Mouse (Mus musculus): ENCODE results near the gene Optn. TPM values are rescaled to one million over a fixed set of nuclear protein-coding genes. Genes with fewer than 3 reads are reported as not detected.
"Not testable (repeated sequence)": the region's sequence is repeated elsewhere in the genome, so short reads cannot be mapped to it uniquely, and the experiment has no call there.

The Optn gene
- total and polyA plus RNA-seq, 3 experiments, result 29.3 to 139 (median 65.2) TPM

- 0 out of 2 replicates have a peak, but pooled peaks cover 2% of the 10 kb centered on the region for H3K4me1 ChIP-seq (ENCODE audit: insufficient read depth, low read depth, low read length)
- no peak for ATAC-seq (ENCODE audit: extremely low read depth, insufficient number of reproducible peaks, low FRiP score, poor library complexity, severe bottlenecking)
Measured at GRCm38 (mm10) chr2:5097786-5098445, 34.1 kb upstream of the Optn start.

GRCm38 (mm10) chr2:5095316-5095715, 31.5 kb upstream of the Optn start:
- H3K36me3 ChIP-seq (replicated peaks), result no peaks in the 10 kb centered on the region
- H3K4me1 ChIP-seq (ENCODE audit: insufficient read depth, low read depth, low read length), result no peaks in the 10 kb centered on the region
- no peaks in the 10 kb centered on the region for H3K9me3 ChIP-seq (replicated peaks)
- no peak overlapping the region for H3K4me3 ChIP-seq (ENCODE audit: low read depth, low read length)
- TF ChIP-seq TAL1 (conservative IDR thresholded peaks at IDR 0.05; ENCODE audit: low read depth, low read length), result no peak
- no peak for TF ChIP-seq GATA1 (IDR thresholded peaks at IDR 0.05; ENCODE audit: borderline replicate concordance, low read length)
- TF ChIP-seq CTCF (IDR thresholded peaks at IDR 0.05; ENCODE audit: low read depth, low read length), result no peak
- TF ChIP-seq POLR2AphosphoS5 (IDR thresholded peaks at IDR 0.05; ENCODE audit: insufficient replicate concordance, low read depth, low read length), result no peak
- TF ChIP-seq GATA2 (IDR thresholded peaks at IDR 0.05; ENCODE audit: borderline replicate concordance, low read depth, low read length), result no peak
- H3K27me3 ChIP-seq (ENCODE audit: insufficient read depth, low read length), result peaks cover 23% of the 10 kb centered on the region
- ATAC-seq (ENCODE audit: extremely low read depth, insufficient number of reproducible peaks, low FRiP score, poor library complexity, severe bottlenecking), result no peak
- no peak for DNase-seq (ENCODE audit: low spot score)

More at GRCm38 (mm10) chr2:5097786-5098445, 34.1 kb upstream of the Optn start:
- Histone ChIP-seq H3K36me3 (replicated peaks) (no peaks in the 10 kb centered on the region), H3K27me3 (ENCODE audit: insufficient read depth, low read length) (peaks cover 24% of the 10 kb centered on the region), H3K9me3 (replicated peaks) (no peaks in the 10 kb centered on the region), H3K4me3 (ENCODE audit: low read depth, low read length) (no peak overlapping the region)
- TF ChIP-seq GATA2 (IDR thresholded peaks at IDR 0.05; ENCODE audit: borderline replicate concordance, low read depth, low read length) (no peak), POLR2AphosphoS5 (IDR thresholded peaks at IDR 0.05; ENCODE audit: insufficient replicate concordance, low read depth, low read length) (no peak), GATA1 (IDR thresholded peaks at IDR 0.05; ENCODE audit: borderline replicate concordance, low read length) (no peak), TAL1 (conservative IDR thresholded peaks at IDR 0.05; ENCODE audit: low read depth, low read length) (no peak), CTCF (IDR thresholded peaks at IDR 0.05; ENCODE audit: low read depth, low read length) (no peak)
- DNase-seq (ENCODE audit: low spot score), result no peak

- ATAC-seq (ENCODE audit: extremely low read depth, insufficient number of reproducible peaks, low FRiP score, poor library complexity, severe bottlenecking), result no peak
- Histone ChIP-seq H3K4me3 (ENCODE audit: low read depth, low read length) (no peak overlapping the region), H3K9me3 (replicated peaks) (no peaks in the 10 kb centered on the region), H3K4me1 (ENCODE audit: insufficient read depth, low read depth, low read length) (no peaks in the 10 kb centered on the region), H3K36me3 (replicated peaks) (no peaks in the 10 kb centered on the region), H3K27me3 (ENCODE audit: insufficient read depth, low read length) (peaks cover 23% of the 10 kb centered on the region)
- no peak for DNase-seq (ENCODE audit: low spot score)
- TF ChIP-seq GATA1 (IDR thresholded peaks at IDR 0.05; ENCODE audit: borderline replicate concordance, low read length) (no peak), POLR2AphosphoS5 (IDR thresholded peaks at IDR 0.05; ENCODE audit: insufficient replicate concordance, low read depth, low read length) (no peak), TAL1 (conservative IDR thresholded peaks at IDR 0.05; ENCODE audit: low read depth, low read length) (no peak), CTCF (IDR thresholded peaks at IDR 0.05; ENCODE audit: low read depth, low read length) (no peak), GATA2 (IDR thresholded peaks at IDR 0.05; ENCODE audit: borderline replicate concordance, low read depth, low read length) (no peak)
Measured at GRCm38 (mm10) chr2:5094876-5095275, 31.0 kb upstream of the Optn start.

- not testable (repeated sequence) for H3K4me3 ChIP-seq (ENCODE audit: low read depth, low read length); H3K36me3 ChIP-seq (replicated peaks); H3K4me1 ChIP-seq (ENCODE audit: insufficient read depth, low read depth, low read length); H3K9me3 ChIP-seq (replicated peaks); H3K27me3 ChIP-seq (ENCODE audit: insufficient read depth, low read length); ATAC-seq (ENCODE audit: extremely low read depth, insufficient number of reproducible peaks, low FRiP score, poor library complexity, severe bottlenecking); DNase-seq (ENCODE audit: low spot score)
Measured at GRCm38 (mm10) chr2:5090385-5090784, 26.5 kb upstream of the Optn start.

- TF ChIP-seq CTCF (IDR thresholded peaks at IDR 0.05; ENCODE audit: low read depth, low read length) (no peak), POLR2AphosphoS5 (IDR thresholded peaks at IDR 0.05; ENCODE audit: insufficient replicate concordance, low read depth, low read length) (no peak), GATA2 (IDR thresholded peaks at IDR 0.05; ENCODE audit: borderline replicate concordance, low read depth, low read length) (no peak), TAL1 (conservative IDR thresholded peaks at IDR 0.05; ENCODE audit: low read depth, low read length) (no peak), GATA1 (IDR thresholded peaks at IDR 0.05; ENCODE audit: borderline replicate concordance, low read length) (no peak)
- Histone ChIP-seq H3K27me3 (ENCODE audit: insufficient read depth, low read length) (peaks cover 7% of the 10 kb centered on the region; the same call in 1 of the 2 replicates), H3K36me3 (replicated peaks) (no peaks in the 10 kb centered on the region), H3K9me3 (replicated peaks) (no peaks in the 10 kb centered on the region), H3K4me1 (ENCODE audit: insufficient read depth, low read depth, low read length) (peaks cover 8% of the 10 kb centered on the region), H3K4me3 (ENCODE audit: low read depth, low read length) (no peak overlapping the region)
- ATAC-seq (ENCODE audit: extremely low read depth, insufficient number of reproducible peaks, low FRiP score, poor library complexity, severe bottlenecking) (no peak), DNase-seq (ENCODE audit: low spot score) (no peak)
Measured at GRCm38 (mm10) chr2:5087667-5088066, 23.8 kb upstream of the Optn start.

GRCm38 (mm10) chr2:5083739-5084138, 19.9 kb upstream of the Optn start:
- TF ChIP-seq POLR2AphosphoS5 (IDR thresholded peaks at IDR 0.05; ENCODE audit: insufficient replicate concordance, low read depth, low read length) (no peak), GATA1 (IDR thresholded peaks at IDR 0.05; ENCODE audit: borderline replicate concordance, low read length) (no peak), CTCF (IDR thresholded peaks at IDR 0.05; ENCODE audit: low read depth, low read length) (no peak), GATA2 (IDR thresholded peaks at IDR 0.05; ENCODE audit: borderline replicate concordance, low read depth, low read length) (no peak), TAL1 (conservative IDR thresholded peaks at IDR 0.05; ENCODE audit: low read depth, low read length) (no peak)

More at GRCm38 (mm10) chr2:5083739-5084138, 19.9 kb upstream of the Optn start:
- Histone ChIP-seq H3K27me3 (ENCODE audit: insufficient read depth, low read length) (no peaks in the 10 kb centered on the region), H3K4me3 (ENCODE audit: low read depth, low read length) (no peak overlapping the region), H3K9me3 (replicated peaks) (peaks cover 4% of the 10 kb centered on the region), H3K4me1 (ENCODE audit: insufficient read depth, low read depth, low read length) (peaks cover 22% of the 10 kb centered on the region), H3K36me3 (replicated peaks) (no peaks in the 10 kb centered on the region)
- DNase-seq (ENCODE audit: low spot score) (no peak), ATAC-seq (ENCODE audit: extremely low read depth, insufficient number of reproducible peaks, low FRiP score, poor library complexity, severe bottlenecking) (no peak)

Measured in G1E (cell line).